Mouse (Mus musculus): ENCODE measurements around the gene Vegfc. TPM values are rescaled to one million over a fixed set of nuclear protein-coding genes. Genes with fewer than 3 reads are reported as not detected.

The Vegfc gene
- polyA plus RNA-seq (2012; rRNA removed; ENCODE audit: low replicate concordance): 5.4 and 5.5 TPM in 2 replicates

GRCm38 (mm10) chr8:54077271-54078120 is at the start of gene Vegfc:
Gene Vegfc (plus strand): TSS chr8:54077606.

Data from subcutaneous adipose tissue, adult 2 months (tissue).